Mouse (Mus musculus) embryonic facial prominence, embryonic 12.5 days (tissue): ENCODE data around the gene Krtap19-4. TPM values are rescaled to one million over a fixed set of nuclear protein-coding genes. Genes with fewer than 3 reads are reported as not detected.

ENCODE experiments used
- polyA plus RNA-seq: library from polyadenylated mRNA; unstranded; fragments of >200 nt; fragmentation: Nextera tagmentation; extraction: Ambion mirVana; gene quantifications from 2 replicates; pipeline ENCODE4 v1.2.1, GENCODE M21; 2016

The Krtap19-4 gene
- polyA plus RNA-seq, 1 experiment from 2014 or later, result not detected

Other genes starting within 250 kb of the Krtap19-4 start
- gene Krtap26-1, start 237.3 kb downstream of the Krtap19-4 start, polyA plus RNA-seq, result not detected in 2 replicates
- not detected in 2 replicates for gene Krtap27-1, start 213.4 kb downstream of the Krtap19-4 start, polyA plus RNA-seq
- gene 2310061N02Rik, start 177.1 kb downstream of the Krtap19-4 start, polyA plus RNA-seq, result not detected in 2 replicates
- gene Krtap13-1, start 156.2 kb downstream of the Krtap19-4 start, polyA plus RNA-seq, result not detected in 2 replicates
- gene Krtap13, start 133.5 kb downstream of the Krtap19-4 start, polyA plus RNA-seq, result not detected in 2 replicates
- gene 2310034C09Rik, start 126.2 kb downstream of the Krtap19-4 start, polyA plus RNA-seq, result not detected in 2 replicates
- gene 2310057N15Rik, start 110.9 kb downstream of the Krtap19-4 start, polyA plus RNA-seq, result not detected in 2 replicates
- gene Gm5965, start 107.2 kb downstream of the Krtap19-4 start, polyA plus RNA-seq, result not detected in 2 replicates
- gene Gm20741, start 72.9 kb downstream of the Krtap19-4 start, polyA plus RNA-seq, result not detected in 2 replicates
- not detected in 2 replicates for gene Krtap15, start 64.9 kb downstream of the Krtap19-4 start, polyA plus RNA-seq
- gene Krtap14, start 58.9 kb downstream of the Krtap19-4 start, polyA plus RNA-seq, result not detected in 2 replicates
- gene Krtap19-1, start 15.7 kb downstream of the Krtap19-4 start, polyA plus RNA-seq, result not detected in 2 replicates
- not detected in 2 replicates for gene Krtap19-2, start 10.8 kb downstream of the Krtap19-4 start, polyA plus RNA-seq
- gene Krtap19-3, start 7.1 kb downstream of the Krtap19-4 start, polyA plus RNA-seq, result not detected in 2 replicates
- gene Krtap19-5, start 11.4 kb upstream of the Krtap19-4 start, polyA plus RNA-seq, result not detected in 2 replicates
- gene Krtap19-9b, start 47.2 kb upstream of the Krtap19-4 start, polyA plus RNA-seq, result not detected in 2 replicates
- gene Krtap16-3, start 77.8 kb upstream of the Krtap19-4 start, polyA plus RNA-seq, result not detected in 2 replicates
- gene Krtap22-2, start 125.7 kb upstream of the Krtap19-4 start, polyA plus RNA-seq, result not detected in 2 replicates
- not detected in 2 replicates for gene Gm10229, start 130.2 kb upstream of the Krtap19-4 start, polyA plus RNA-seq
- gene Krtap6-1, start 146.6 kb upstream of the Krtap19-4 start, polyA plus RNA-seq, result not detected in 2 replicates
- not detected in 2 replicates for gene Gm10228, start 156.4 kb upstream of the Krtap19-4 start, polyA plus RNA-seq
- gene Krtap6-5, start 162.8 kb upstream of the Krtap19-4 start, polyA plus RNA-seq, result not detected in 2 replicates
- not detected in 2 replicates for gene 1110025L11Rik, start 178.9 kb upstream of the Krtap19-4 start, polyA plus RNA-seq
- gene Krtap6-3, start 198.9 kb upstream of the Krtap19-4 start, polyA plus RNA-seq, result not detected in 2 replicates